Mouse (Mus musculus): ENCODE data around the gene Adipor2.

The Adipor2 gene

DNA sequence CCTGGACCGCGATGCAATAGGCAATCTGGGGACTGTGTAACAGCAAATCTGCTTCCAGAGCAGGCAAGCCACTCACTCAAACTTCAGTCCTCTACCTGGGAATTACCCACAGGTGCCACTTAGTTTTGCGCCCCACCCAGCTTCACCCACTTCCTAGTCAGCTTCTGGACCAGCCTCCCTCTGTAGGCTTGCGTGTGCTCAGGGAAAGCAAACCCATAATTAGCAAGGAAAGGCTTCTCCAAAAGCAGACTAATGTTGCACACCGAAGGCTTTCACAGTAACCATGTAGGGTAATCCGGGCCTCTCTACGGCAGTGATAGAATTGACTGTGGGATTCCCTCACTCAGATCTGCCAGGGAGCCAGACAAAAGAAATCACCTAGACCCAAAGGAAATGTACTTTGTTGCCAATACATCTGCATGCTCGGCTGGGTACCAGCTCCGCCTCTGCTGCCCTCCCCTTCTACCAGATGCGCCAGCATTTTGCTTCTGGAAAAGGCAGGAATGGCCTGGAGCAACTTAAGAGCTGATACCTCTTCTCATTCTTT lies 109.6 kb downstream of the Adipor2 start:
- DNase-seq: no peak

DNA sequence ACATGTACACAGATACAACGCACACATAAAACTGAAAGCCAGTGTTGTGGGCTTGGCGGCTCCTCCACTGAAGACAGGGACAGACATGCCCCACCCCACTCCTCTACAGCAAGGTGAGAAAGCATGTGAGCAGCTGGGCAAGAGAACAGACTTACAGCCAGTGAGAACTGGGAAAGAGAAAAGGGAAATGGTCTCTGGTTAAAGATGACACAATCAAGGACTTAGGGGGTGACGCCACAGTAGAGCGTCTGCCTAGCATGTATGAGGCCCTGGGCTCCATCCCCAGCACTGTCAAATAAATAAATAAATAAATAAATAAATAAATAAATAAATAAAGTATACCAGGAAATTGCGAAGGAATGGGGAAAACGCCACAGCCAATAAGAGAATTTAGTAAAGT lies 114.2 kb downstream of the Adipor2 start:
- DNase-seq: no peak
